Mouse (Mus musculus): Measurements from ENCODE around the gene Nmnat2. TPM values are rescaled to one million over a fixed set of nuclear protein-coding genes. Genes with fewer than 3 reads are reported as not detected.
A peak's percentile ranks its signal among the peaks of the same experiment; 100 is the strongest.

Nmnat2 gene
- total RNA-seq, 2 experiments from 2014 or later = 170 to 172 TPM

DNA sequence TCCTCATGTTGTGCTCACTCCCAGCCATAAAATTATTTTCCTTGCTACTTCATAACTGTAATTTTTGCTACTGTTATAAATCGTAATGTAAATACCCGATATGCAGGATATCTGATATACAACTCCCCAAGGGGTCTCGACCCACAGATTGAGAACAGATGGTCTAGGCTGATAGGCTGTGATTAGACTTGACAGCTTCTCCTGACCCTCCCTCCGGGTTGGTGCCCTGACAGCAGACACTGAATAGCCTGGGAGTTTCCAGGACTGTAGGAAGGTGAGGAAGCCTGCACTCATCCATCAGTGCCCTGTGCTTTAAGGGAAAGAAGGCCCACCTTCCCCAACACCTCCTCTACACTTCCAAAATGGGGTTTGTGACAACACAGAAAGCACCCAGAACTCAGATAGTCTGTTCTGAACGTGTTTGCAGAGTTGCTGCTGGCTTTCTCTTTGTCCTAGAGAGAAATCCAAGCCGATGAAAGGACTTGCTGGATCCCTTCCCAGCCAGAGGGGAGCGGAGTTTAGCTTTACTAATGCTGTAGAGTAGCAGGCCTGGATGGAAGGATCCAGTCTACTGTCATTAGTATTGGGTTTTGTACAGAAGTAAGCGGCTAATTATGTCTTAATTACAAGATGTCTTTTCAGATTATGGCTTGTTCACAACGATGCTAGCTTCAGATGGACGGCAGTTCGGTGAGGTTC lies 61.8 kb downstream of the Nmnat2 start:
- DNase-seq (ENCODE audit: low spot score in 2 of 2) = no peak

DNA sequence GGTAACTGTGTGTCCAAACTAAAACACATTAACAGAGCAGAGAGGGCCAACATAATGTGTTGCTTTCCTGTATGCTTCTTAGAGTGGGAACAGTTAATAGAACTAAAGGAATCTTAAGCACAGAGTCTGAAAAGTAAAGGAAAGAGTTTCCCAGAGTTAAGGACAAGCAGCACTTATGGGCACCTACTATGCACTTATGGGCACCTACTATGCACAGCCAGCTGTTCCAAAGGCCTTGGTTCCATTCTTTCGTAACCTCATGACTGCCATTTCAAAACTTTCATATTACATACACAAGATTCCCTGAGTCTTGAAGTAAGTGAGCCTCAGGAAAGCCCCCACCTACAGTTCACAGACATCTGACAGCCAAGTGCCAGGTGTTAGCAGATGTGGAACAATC lies 64.3 kb downstream of the Nmnat2 start:
- no peak for DNase-seq (ENCODE audit: low spot score in 2 of 2)

DNA sequence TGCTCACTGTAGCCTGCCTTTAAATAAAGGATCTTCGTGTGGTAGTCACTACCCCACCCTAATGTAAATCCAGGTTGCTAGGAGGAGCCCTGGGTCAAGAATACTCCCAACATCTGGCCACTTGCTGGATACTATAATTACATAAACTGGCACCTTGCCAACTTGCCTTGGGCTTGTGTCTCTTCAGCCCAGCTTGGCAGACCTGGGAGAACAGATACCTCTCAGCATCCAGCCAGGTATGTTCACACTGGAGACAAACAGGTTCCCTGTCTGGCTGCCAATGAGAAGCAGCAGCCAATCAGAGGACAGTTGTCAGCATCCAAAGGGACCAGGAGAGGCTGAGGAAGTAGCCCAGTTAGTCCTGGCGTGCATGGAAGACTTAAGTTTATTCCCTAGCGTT lies 64.8 kb downstream of the Nmnat2 start:
- no peak for DNase-seq (ENCODE audit: low spot score in 2 of 2)

DNA sequence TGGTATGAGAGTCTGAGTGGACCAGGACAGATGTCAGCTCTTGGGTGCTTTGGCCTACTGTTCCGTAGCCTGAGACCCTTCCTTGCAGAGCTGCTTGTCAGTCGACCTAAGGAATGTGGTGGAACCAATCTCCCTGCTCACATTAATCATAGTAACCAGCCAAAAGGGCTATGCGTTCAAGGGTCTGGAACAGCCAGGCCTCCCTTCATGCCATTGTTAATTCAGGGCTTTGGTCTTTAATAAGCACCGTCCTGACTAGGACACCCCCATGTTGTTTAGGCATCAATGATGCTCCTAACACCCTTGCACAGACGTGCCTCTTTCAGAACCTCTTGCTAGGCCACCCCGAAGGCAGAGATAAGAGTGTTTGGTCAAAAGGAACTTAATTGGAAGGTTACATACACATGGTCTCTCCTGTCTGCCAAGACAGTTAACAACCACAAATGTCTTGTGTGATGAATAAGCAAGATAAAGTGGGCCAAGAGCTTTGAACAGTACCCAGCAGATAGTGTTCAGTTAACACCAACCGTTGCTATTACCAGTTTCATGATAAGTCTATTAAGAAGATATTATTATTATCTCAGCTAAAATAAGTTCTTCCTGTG lies 66.3 kb downstream of the Nmnat2 start:
- no peak for DNase-seq (ENCODE audit: low spot score in 2 of 2)

DNA sequence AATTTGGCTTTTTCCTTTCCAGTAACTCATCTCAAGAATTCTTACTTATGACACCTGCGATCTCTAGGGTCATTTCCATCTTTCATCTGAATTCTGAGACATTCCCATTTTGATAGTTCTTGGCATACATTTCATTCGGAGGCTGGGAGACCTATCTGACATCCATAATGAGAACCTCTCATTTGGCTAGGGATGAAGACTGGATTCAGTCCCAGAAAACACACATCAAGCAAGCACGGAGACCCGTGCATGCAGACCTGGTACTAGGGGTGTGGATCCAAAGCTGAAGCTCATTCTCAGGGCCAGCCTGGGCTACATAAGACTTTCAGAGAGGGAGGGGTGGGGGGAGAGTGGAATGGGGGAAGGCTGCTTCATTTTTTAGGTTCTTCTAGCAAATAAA lies 68.2 kb downstream of the Nmnat2 start:
- no peak for DNase-seq (ENCODE audit: low spot score in 2 of 2)

DNA sequence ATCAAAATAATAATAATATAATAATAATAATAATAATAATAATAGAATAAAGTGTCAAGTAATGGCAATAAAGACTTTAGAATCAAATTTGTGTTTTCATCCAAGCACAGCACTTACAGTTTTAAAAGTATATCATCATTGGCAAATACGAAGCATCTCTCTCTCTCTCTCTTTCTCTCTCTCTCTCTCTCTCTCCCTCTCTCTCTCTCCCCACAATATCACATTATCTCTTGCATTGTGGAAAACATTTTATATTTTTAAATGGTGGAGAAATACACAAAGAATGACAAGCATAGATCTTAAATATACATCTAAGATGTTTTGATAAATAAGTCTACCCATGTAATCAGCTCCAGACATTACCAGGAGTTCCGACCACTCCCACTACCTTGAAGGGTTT lies 69.1 kb downstream of the Nmnat2 start:
- no peak for DNase-seq (ENCODE audit: low spot score in 2 of 2)

DNA sequence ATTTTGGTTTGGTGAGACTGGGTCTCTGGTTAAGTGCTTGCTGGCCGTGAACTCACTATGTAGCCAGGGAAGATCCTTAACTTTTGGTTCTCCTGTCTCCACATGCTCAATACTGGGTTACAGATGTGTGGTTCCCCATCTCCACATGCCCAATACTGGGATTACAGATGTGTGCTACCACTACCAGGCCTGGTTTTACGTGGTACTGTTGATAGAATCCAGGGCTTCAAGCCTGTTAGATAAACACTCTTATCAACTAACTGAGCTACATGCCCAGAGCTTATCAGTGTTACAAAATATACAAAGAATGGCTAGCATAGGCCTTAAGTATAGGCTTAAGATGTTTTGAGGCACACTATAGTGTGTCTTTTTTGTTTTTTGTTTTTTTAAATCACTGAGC lies 69.7 kb downstream of the Nmnat2 start:
- DNase-seq (ENCODE audit: low spot score in 2 of 2) = no peak

DNA sequence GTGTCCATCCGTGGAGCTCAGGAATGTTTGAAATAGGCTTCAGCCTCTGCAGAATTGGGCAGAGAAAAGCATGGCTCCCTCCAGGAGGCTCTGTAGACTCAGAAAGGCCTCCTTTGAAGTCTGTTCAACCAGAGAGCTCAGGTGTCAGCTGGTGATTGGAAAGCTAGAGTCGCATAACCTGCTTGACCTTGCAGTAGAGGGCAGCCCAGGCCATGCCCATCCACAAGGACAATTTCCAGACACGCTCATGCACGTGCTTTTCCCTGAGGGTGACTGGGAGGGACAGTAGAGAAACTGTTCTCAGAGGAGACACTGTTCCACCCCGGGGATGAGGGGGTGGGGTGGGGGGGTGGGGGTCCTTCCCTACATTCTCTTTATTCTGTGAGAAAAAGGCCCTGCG lies 76.6 kb downstream of the Nmnat2 start:
- DNase-seq (ENCODE audit: low spot score in 2 of 2) = no peak

DNA sequence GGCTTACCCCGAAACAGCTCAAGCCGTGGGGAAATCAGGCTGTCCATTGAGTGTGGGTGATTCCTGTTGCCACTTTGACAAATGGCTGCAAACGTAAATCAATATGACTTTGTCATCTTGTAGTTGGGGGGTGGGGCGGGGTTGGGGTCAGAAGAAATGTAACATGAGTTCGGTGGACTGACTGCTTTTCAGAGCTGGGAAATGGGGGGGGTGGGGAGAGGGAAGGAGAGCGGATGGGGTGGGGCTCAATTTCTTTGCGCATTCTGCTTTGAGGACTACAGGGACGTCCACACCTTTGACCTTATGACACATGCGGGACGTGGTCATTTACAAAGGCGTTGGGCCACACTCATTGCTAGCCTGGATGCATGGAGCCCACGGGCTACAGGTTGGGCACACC lies 77.2 kb downstream of the Nmnat2 start:
- no peak for DNase-seq (ENCODE audit: low spot score in 2 of 2)

DNA sequence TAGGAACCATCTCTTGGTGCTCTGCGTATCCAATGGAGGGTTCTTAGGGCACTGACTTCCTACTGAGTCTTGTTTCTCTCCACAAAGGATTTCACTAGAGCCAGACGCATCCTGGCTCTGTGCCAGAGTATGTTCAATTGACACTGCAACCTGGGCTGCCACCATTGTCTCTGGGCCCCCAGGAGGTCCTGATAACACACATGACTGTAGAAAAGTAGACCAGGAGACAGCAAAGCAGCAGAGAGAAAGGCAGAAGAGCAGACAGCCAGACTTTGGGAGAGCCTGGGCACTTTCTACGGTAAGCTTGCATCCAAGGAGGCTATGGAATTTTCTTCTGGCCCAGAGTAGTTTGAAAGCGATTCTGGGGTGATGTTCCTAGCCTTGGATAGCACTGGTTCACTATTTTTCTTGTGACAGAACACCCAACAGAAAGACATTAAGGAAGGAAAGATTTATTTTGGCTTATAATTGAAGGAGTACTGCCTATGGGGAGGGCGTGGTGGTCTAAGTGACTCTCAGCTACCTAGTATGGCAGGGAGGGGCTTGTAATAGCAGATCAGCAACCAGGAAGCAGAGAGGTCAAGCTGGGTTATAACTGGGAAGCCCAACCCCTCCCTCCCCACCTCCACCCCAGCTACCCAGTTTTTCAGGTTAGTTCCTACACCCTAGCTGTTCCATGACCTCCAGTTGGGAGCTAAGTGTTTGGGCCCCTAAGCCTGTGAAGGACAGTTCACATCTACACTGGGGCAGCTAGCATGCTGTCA lies 78.5 kb downstream of the Nmnat2 start:
- DNase-seq (ENCODE audit: low spot score in 2 of 2) = no peak

DNA sequence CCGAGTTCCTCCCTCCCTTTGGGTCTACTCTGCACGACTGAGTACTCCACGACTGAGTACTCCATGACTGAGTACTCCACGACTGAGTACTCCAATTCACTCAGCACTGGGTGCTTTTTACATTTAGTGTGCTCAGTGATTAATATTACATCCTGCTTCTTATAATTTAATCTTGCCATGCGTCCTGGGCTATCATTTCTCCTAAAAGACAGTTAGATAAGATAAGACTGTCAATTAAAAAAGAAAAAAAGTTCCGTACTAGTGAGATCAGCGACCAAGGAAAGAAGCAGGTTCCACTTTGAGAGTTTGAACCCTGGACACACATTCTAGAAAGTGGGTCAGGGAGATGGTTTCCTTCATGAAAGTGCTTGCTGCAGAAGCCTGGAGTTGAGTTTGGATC lies 79.3 kb downstream of the Nmnat2 start:
- DNase-seq (ENCODE audit: low spot score in 2 of 2) = no peak

DNA sequence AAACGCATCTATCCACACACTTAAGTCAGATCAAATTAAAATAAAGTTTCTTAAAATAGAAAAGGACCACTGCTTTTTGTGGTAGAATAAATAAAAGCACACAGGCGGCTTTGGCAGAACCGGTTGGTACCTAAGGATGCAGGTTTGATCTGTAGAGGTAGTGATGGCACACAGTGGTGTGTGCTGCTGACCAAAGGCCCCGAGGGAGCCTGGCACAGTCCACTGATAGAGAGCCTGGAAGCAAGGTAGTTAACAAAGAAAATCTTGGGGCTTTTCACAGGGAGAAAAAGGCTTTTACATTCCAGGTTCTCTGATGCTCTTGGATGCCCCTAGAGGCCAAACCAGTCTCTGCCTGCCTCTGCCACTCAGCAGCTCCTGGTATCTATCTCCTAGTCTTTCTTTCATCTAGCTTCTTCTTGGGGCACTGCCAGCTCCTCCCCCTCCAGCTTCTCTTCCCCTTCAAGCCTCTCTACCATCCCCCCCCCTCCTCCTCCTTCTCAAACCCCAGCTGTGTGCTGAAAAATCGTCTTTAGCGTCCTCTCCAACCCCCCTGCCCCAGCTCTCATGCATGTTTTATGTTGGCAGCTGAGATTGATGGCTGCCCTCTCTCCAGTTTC lies 80.6 kb downstream of the Nmnat2 start:
- peak; percentile 81 to 82 for DNase-seq (ENCODE audit: low spot score in 2 of 2)

DNA sequence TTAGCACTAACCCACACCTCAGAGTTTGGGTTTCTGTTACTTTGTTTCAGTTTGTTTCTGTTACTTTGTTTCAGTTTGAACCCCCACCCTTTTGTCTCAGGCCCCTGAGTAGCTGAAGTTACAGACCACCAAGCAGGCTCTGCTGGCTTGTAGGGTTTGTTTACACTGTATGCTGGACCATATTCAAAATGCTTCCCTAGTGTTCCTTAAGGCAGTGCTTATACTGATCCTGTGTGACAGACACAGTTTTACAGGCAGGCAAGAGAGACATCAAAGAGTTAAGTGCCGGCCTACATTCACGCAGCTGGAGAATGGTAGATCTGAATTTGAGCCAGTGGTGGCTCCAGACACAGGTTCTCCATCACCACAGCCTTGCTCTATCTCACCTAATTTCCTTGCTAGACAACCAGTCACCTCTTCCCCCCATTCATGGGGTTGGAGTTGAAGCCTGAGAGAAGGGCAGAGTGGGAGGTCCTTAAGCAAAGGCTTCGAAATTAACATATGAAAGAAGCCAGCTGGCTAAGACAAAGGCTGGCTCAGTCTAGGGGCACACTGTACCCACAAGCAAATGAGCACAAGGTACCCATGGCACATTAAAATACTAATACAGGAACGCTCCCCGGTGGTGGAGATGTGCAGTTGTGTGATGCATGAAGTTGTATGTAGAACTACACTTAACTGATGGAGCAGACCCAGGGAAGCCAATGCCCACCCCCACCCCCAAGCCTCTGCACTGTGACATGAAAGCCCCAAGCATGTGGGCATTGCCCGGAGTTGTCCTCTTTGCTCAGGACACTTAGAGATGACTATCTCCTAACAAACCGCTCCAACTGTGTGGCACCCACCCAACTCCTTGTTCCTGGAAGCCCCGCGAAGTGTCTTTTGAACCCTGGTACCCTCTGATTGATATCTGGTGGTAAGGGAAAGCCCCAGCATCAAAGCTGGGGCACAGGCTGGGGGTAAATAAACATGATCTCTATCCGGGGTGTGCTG lies 82.9 kb downstream of the Nmnat2 start:
- no peak for DNase-seq (ENCODE audit: low spot score in 2 of 2)

DNA sequence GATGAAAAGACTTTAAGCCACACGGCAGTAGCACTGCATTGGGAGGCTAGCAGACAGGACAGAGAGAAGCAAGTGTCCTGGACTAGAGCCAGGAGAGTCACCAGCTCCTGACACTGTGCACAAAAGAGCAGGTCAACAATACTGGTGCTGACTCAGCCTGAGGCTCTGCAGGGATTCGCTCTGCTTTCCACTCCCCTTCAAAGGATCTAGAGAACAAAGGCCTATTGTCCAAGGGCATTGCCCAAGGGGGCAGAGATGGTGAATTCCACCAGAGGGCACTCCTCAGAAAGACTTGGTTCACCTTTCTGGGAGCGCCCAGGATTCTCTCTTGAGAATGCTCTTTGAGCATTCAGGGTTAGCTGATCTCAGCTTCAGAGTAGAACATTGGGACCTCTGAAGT lies 85.3 kb downstream of the Nmnat2 start:
- DNase-seq (ENCODE audit: low spot score in 2 of 2) = peak in 1 of 2 experiments; percentile 14

DNA sequence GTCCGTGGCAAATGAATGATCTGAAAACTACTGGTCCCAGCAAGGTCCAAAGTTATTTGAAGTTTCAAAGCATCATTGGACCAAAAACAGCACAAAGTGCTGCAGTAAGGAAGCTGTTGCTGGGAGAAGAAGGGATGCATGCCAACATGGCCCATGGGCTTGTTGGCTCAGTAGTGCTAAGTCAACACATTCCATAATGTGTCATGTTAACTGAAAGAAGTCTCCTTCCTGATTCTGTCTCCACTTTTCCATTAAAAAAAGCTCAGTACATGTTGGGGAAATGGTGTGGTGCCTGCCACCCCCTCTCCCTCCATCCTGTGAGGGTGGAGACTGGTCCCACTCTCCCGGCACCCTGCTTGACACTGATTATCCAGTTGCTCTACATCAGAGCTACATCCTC lies 86.3 kb downstream of the Nmnat2 start:
- no peak for DNase-seq (ENCODE audit: low spot score in 2 of 2)

DNA sequence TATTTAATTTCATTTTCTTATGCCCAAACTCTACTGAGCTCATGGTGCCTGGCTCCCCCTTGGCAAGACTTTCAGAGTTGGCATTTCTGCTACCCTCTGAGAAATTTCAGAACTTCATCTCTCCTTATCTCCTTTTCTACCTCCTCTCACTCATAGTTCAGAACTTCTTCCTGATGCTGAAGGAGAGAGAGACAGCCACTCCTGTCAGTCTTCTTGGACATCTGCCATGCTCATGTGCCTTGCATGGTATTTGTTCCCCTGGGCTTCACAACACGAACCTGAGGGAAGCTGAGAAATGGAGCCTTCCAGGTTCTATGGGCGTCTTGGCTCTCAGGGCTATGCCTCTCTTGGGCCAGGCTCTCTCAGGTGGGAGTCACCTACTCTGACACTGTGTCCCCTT lies 87.5 kb downstream of the Nmnat2 start:
- no peak for DNase-seq (ENCODE audit: low spot score in 2 of 2)

DNA sequence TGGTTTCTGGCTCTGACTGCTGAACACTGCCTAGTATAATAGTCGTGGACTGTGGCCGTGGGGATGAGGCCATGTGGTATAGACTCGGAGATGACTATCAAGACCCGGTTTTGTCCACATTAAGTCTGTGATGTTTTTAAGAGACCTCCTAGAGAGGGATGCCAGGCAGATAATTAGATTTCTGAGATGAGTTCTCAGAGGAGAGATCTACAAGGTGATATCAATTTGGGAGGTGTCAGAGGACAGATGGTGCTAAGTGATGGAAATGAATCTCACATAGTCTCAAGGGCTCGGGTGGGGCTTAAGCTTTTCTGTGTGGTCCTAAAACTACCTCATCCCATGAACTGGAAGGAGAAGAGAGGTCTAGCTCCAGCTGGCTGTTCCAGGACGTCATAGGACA lies 88.5 kb downstream of the Nmnat2 start:
- no peak for DNase-seq (ENCODE audit: low spot score in 2 of 2)

DNA sequence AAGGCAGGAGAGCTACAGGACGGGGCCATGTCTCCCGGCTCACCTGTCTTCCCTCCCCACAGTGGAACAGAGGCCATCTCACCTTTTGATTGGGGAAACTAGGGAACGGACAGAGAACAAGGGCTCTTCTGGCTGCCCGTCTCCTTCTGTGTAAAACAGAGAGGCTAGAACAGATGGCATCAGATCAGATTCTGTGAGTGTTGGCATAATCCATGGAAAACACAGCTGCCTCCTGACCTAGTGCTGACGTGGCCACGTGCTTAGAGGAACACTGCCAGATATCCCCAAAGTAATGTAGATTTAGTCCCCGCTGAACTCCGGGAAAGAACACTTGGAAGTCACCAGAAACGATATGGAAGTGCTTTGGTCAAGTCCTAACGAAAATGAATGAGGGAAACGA lies 90.6 kb downstream of the Nmnat2 start:
- DNase-seq (ENCODE audit: low spot score in 2 of 2) = peak; percentile 19 to 37

DNA sequence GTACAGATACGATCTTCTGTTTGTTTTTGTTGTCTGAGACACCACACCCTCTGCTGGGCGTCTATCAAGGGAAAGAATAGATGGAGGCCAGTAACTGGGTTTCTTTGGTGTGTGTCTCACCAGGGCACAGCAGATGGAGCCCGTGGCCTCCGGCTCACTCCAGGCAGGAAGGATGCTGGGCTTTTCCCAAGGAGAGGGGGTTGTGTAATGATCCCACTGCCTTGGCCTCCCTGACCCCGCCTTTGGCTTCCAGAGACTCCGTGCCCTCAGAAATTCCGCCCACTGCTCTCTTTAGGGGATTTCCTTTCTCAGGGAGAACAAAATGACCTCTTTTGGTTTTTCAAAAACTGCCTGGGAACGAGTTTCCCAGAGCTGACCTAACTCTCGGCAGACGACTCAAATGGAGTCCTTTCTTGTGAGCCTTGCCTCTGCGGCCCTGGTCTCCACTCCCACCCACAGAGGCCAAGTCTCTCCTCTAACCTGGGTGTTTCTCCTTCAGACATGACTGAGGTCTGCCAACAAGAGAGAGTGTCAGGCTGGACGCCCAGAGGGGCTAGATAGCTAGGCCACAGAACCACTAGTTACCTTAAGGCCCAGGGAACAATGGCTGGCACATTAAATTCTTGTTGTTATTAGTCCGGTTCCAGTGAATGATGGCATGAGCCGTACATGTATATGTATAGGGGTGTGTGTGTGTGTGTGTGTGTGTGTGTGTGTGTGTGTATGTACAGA lies 93.5 kb downstream of the Nmnat2 start:
- DNase-seq (ENCODE audit: low spot score in 2 of 2) = no peak

DNA sequence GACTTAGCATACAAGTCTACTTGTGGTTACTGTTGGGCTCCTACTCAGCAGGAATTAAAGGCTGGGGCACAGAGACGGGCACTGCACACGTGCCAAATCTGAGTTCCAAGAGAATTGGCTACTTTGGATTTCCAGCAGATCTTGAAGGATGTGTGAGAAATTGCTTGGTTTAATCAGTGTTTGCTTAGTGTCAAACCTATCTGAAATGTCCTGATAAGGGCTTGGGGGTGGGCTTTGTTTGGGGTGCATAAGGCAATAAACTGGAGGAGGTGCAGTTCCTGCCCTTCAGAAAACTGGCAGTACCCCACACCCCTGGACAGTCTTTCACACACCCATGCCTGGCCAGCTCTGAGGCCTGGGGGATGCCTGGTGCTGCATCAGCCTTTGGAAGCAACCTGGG lies 94.7 kb downstream of the Nmnat2 start:
- no peak for DNase-seq (ENCODE audit: low spot score in 2 of 2)

All from left cerebral cortex, adult 18-20 months (tissue).